Mouse (Mus musculus) ZHBTc4 (cell line): ENCODE data around the gene Olfr68.
"Not testable (repeated sequence)": the region's sequence is repeated elsewhere in the genome, so short reads cannot be mapped to it uniquely, and the experiment has no call there.

Experiments
- DNase-seq: peaks from one replicate; pipeline ENCODE4 v3.0.0-alpha.2; 2011; ENCODE audit warnings: low read depth, low spot score

Gene Olfr68

GRCm38 (mm10) chr7:103767687-103768086, 11.8 kb downstream of the Olfr68 start:
- not testable (repeated sequence) for DNase-seq

DNA sequence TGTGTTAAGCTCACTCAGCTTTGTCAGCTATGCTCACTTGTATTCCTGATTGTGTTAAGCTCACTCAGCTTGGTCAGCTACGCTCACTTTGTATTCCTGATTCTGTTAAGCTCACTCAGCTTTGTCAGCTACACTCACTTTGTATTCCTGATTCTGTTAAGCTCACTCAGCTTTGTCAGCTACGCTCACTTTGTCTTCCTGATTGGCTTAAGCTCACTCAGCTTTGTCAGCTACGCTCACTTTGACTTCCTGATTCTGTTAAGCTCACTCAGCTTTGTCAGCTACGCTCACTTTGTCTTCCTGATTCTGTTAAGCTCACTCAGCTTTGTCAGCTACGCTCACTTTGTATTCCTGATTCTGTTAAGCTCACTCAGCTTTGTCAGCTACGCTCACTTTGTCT, 17.3 kb downstream of the Olfr68 start:
- DNase-seq: not testable (repeated sequence)

GRCm38 (mm10) chr7:103757233-103757632, 22.3 kb downstream of the Olfr68 start, which contains the start of gene Olfr630:
Gene Olfr630 (minus strand): TSS chr7:103757333.
- no peak for DNase-seq

GRCm38 (mm10) chr7:103744843-103745242, 34.7 kb downstream of the Olfr68 start, which contains the start of gene Olfr629:
Gene Olfr629 (minus strand): TSS chr7:103744943.
- DNase-seq: no peak

GRCm38 (mm10) chr7:103730074-103730473, 49.4 kb downstream of the Olfr68 start, which contains the start of gene Olfr628:
Gene Olfr628 (plus strand): TSS chr7:103730374.
- DNase-seq: no peak
